Mouse (Mus musculus) spleen, adult 2 months (tissue): ENCODE results near the gene Spata31d1d.

Experiments
- CTCF ChIP-seq: fragments of 200-500 bp; IDR thresholded peaks from 2 replicates; pipeline ENCODE4 v1.5.1; 2011; ENCODE audit warnings: mild to moderate bottlenecking, inconsistent platforms; ENCODE audit not compliant: insufficient read depth, insufficient read length, insufficient replicate concordance; ENCODE audit errors: extremely low read depth
- POLR2A ChIP-seq: fragments of 200-500 bp; IDR thresholded peaks from 2 replicates; pipeline ENCODE4 v1.6.1; 2011; ENCODE audit warnings: low read depth, low read length, inconsistent platforms

- TF ChIP-seq POLR2A (no peak), CTCF (no peak)
These were observed 17.8 kb downstream of the Spata31d1d start for GRCm38 (mm10) chr13:59713710-59714109.
